Mouse (Mus musculus) heart, adult 2 months (tissue): ENCODE measurements around the gene Lpin2.

Experiments
- CTCF ChIP-seq: fragments of 200-600 bp; IDR thresholded peaks from 2 replicates; pipeline ENCODE4 v1.8.1; 2022; ENCODE audit warnings: antibody characterized with exemption, mild to moderate bottlenecking, moderate library complexity
- POLR2A ChIP-seq: fragments of 200-500 bp; IDR thresholded peaks from 2 replicates; pipeline ENCODE4 v1.6.1; 2011; ENCODE audit warnings: mild to moderate bottlenecking, low read depth, low read length, control low read depth; ENCODE audit not compliant: insufficient read depth

GRCm38 (mm10) chr17:71282716-71283115 lies 100.4 kb downstream of the Lpin2 start:
- TF ChIP-seq CTCF = no peak
- TF ChIP-seq POLR2A = no peak
